Mouse (Mus musculus) megakaryocyte, embryonic 14.5 days (primary cell): ENCODE measurements at regions not wholly inside any gene's neighbourhood (a gene's known extent, or its start where the extent isn't known, plus 50 kb on each side); places are given as distances from the start of the nearest gene placed in this dataset.
"Not testable (repeated sequence)": the region's sequence is repeated elsewhere in the genome, so short reads cannot be mapped to it uniquely, and the experiment has no call there.

ENCODE experiments used
- H3K27me3 ChIP-seq: replicated peaks from 2 replicates; pipeline ENCODE3; 2012; ENCODE audit warnings: inconsistent platforms
- H3K36me3 ChIP-seq: replicated peaks from 2 replicates; pipeline ENCODE3; 2012; ENCODE audit warnings: low read length, inconsistent platforms, mixed read lengths
- H3K4me1 ChIP-seq: 2 replicates; pipeline ENCODE4 v1.6.1; 2012; ENCODE audit warnings: inconsistent platforms
- H3K4me3 ChIP-seq: replicated peaks from 2 replicates; pipeline ENCODE3; 2012; ENCODE audit warnings: moderate library complexity, mild to moderate bottlenecking, inconsistent platforms
- H3K9me3 ChIP-seq: 2 replicates; pipeline ENCODE4 v1.6.1; 2012; ENCODE audit warnings: inconsistent platforms
- FLI1 ChIP-seq: IDR thresholded peaks from 2 replicates; pipeline ENCODE4 v1.6.1; 2012; ENCODE audit warnings: low read length, inconsistent platforms, mixed read lengths
- GATA1 ChIP-seq: IDR thresholded peaks from 3 replicates; pipeline ENCODE4 v1.6.1; 2012; ENCODE audit warnings: mixed read lengths, low read length, inconsistent platforms, borderline replicate concordance

- no peaks in the 10 kb centered on the region for H3K27me3 ChIP-seq
- TF ChIP-seq FLI1 (no peak), GATA1 (no peak)
- H3K4me1 ChIP-seq = no peaks in the 10 kb centered on the region
- no peaks in the 10 kb centered on the region; the same call in 1 of the 2 replicates for H3K9me3 ChIP-seq
- H3K36me3 ChIP-seq = no peaks in the 10 kb centered on the region
- H3K4me3 ChIP-seq = no peak overlapping the region
Observed at GRCm38 (mm10) chr11:7705312-7705764, 491.6 kb upstream of the Igfbp3 start.

GRCm38 (mm10) chr11:7697591-7697990 is 483.9 kb upstream of the Igfbp3 start:
- no peak for TF ChIP-seq GATA1
- TF ChIP-seq FLI1 = no peak
- Histone ChIP-seq H3K9me3 (peaks cover 8% of the 10 kb centered on the region; the same call in 1 of the 2 replicates), H3K4me1 (no peaks in the 10 kb centered on the region), H3K27me3 (no peaks in the 10 kb centered on the region), H3K4me3 (no peak overlapping the region), H3K36me3 (no peaks in the 10 kb centered on the region)

GRCm38 (mm10) chr11:7689701-7690100 is 476.0 kb upstream of the Igfbp3 start:
- H3K4me3 ChIP-seq, H3K27me3 ChIP-seq, H3K9me3 ChIP-seq, H3K36me3 ChIP-seq, H3K4me1 ChIP-seq: not testable (repeated sequence)

- no peaks in the 10 kb centered on the region for H3K4me1 ChIP-seq
- 0 out of 2 replicates have a peak, but pooled peaks cover 2% of the 10 kb centered on the region for H3K9me3 ChIP-seq
- H3K27me3 ChIP-seq = no peaks in the 10 kb centered on the region
- no peak overlapping the region for H3K4me3 ChIP-seq
- TF ChIP-seq GATA1 (no peak), FLI1 (no peak)
- H3K36me3 ChIP-seq = no peaks in the 10 kb centered on the region
Observed at GRCm38 (mm10) chr11:7672821-7673220, 459.1 kb upstream of the Igfbp3 start.

- no peaks in the 10 kb centered on the region for H3K9me3 ChIP-seq
- H3K4me3 ChIP-seq = no peak overlapping the region
- H3K36me3 ChIP-seq = no peaks in the 10 kb centered on the region
- H3K27me3 ChIP-seq = no peaks in the 10 kb centered on the region
- H3K4me1 ChIP-seq = no peaks in the 10 kb centered on the region
- TF ChIP-seq FLI1 (no peak), GATA1 (no peak)
Observed at GRCm38 (mm10) chr11:7630637-7631036, 416.9 kb upstream of the Igfbp3 start.

- H3K4me3 ChIP-seq = no peak overlapping the region
- H3K36me3 ChIP-seq = no peaks in the 10 kb centered on the region
- H3K9me3 ChIP-seq = peaks cover 13% of the 10 kb centered on the region; the same call in 1 of the 2 replicates
Observed at GRCm38 (mm10) chr11:7625256-7625655, 411.5 kb upstream of the Igfbp3 start.

GRCm38 (mm10) chr11:7620320-7620719 is 406.6 kb upstream of the Igfbp3 start:
- Histone ChIP-seq H3K27me3 (no peaks in the 10 kb centered on the region), H3K4me3 (no peak overlapping the region), H3K4me1 (no peaks in the 10 kb centered on the region), H3K36me3 (no peaks in the 10 kb centered on the region), H3K9me3 (peaks cover 14% of the 10 kb centered on the region; the same call in 1 of the 2 replicates)
- TF ChIP-seq GATA1 = no peak
- TF ChIP-seq FLI1 = no peak

More at GRCm38 (mm10) chr11:7625256-7625655, 411.5 kb upstream of the Igfbp3 start:
- Histone ChIP-seq H3K4me1 (no peaks in the 10 kb centered on the region), H3K27me3 (no peaks in the 10 kb centered on the region)
- TF ChIP-seq GATA1 (no peak), FLI1 (no peak)

GRCm38 (mm10) chr11:7610752-7611151 is 397.0 kb upstream of the Igfbp3 start:
- no peaks in the 10 kb centered on the region for H3K4me1 ChIP-seq
- H3K27me3 ChIP-seq = no peaks in the 10 kb centered on the region
- H3K36me3 ChIP-seq = no peaks in the 10 kb centered on the region
- TF ChIP-seq FLI1 = no peak
- no peak for TF ChIP-seq GATA1
- no peak overlapping the region for H3K4me3 ChIP-seq
- H3K9me3 ChIP-seq = peaks cover 9% of the 10 kb centered on the region; the same call in 1 of the 2 replicates

GRCm38 (mm10) chr11:7609921-7610320 is 396.2 kb upstream of the Igfbp3 start:
- Histone ChIP-seq H3K4me3 (no peak overlapping the region), H3K27me3 (no peaks in the 10 kb centered on the region), H3K4me1 (no peaks in the 10 kb centered on the region), H3K9me3 (peaks cover 16% of the 10 kb centered on the region; the same call in 1 of the 2 replicates), H3K36me3 (no peaks in the 10 kb centered on the region)
- TF ChIP-seq GATA1 = no peak
- TF ChIP-seq FLI1 = no peak

- no peak overlapping the region for H3K4me3 ChIP-seq
Observed at GRCm38 (mm10) chr11:7606652-7607051, 392.9 kb upstream of the Igfbp3 start.

GRCm38 (mm10) chr11:7592010-7592409 is 378.3 kb upstream of the Igfbp3 start:
- no peak for TF ChIP-seq FLI1
- no peak for TF ChIP-seq GATA1
- Histone ChIP-seq H3K9me3 (peaks cover 3% of the 10 kb centered on the region; the same call in 1 of the 2 replicates), H3K27me3 (no peaks in the 10 kb centered on the region), H3K36me3 (no peaks in the 10 kb centered on the region), H3K4me3 (no peak overlapping the region), H3K4me1 (no peaks in the 10 kb centered on the region)

More at GRCm38 (mm10) chr11:7606652-7607051, 392.9 kb upstream of the Igfbp3 start:
- Histone ChIP-seq H3K27me3 (no peaks in the 10 kb centered on the region), H3K4me1 (no peaks in the 10 kb centered on the region), H3K9me3 (peaks cover 16% of the 10 kb centered on the region; the same call in 1 of the 2 replicates), H3K36me3 (no peaks in the 10 kb centered on the region)
- no peak for TF ChIP-seq GATA1
- no peak for TF ChIP-seq FLI1

- no peak for TF ChIP-seq GATA1
- no peak for TF ChIP-seq FLI1
- no peaks in the 10 kb centered on the region for H3K9me3 ChIP-seq
- no peak overlapping the region for H3K4me3 ChIP-seq
- no peaks in the 10 kb centered on the region for H3K27me3 ChIP-seq
- H3K4me1 ChIP-seq = no peaks in the 10 kb centered on the region
- no peaks in the 10 kb centered on the region for H3K36me3 ChIP-seq
Observed at GRCm38 (mm10) chr11:7583296-7583695, 369.6 kb upstream of the Igfbp3 start.
